Mouse (Mus musculus) hindbrain, postnatal 0 days (tissue): ENCODE data around the gene Nek7. TPM values are rescaled to one million over a fixed set of nuclear protein-coding genes. Genes with fewer than 3 reads are reported as not detected.

Experiments
- ATAC-seq: fragments of 200-750 bp; cut with Nextera tagmentation; 2 replicates; pipeline ENCODE4 v1.8.0; 2017; ENCODE audit warnings: mild to moderate bottlenecking, moderate TSS enrichment, moderate library complexity
- DNase-seq: peaks from one replicate; pipeline ENCODE4 v3.0.0-alpha.2; 2015; ENCODE audit warnings: low spot score
- H3K27ac ChIP-seq: fragments of 300-500 bp; sonication (generic); 2 replicates; pipeline ENCODE4 v1.5.1; 2014; ENCODE audit warnings: mild to moderate bottlenecking
- H3K27me3 ChIP-seq: fragments of 300-500 bp; sonication (generic); 2 replicates; pipeline ENCODE4 v1.6.1; 2014; ENCODE audit warnings: low read length, mixed read lengths; ENCODE audit not compliant: insufficient read depth
- H3K36me3 ChIP-seq: fragments of 300-500 bp; sonication (generic); 2 replicates; pipeline ENCODE4 v1.6.1; 2014; ENCODE audit warnings: low read length, mixed read lengths; ENCODE audit not compliant: insufficient read depth
- H3K4me1 ChIP-seq: fragments of 300-500 bp; sonication (generic); 2 replicates; pipeline ENCODE4 v1.6.1; 2014; ENCODE audit warnings: antibody characterized with exemption, low read length, mixed read lengths; ENCODE audit not compliant: insufficient read depth
- H3K4me2 ChIP-seq: fragments of 300-500 bp; sonication (generic); 2 replicates; pipeline ENCODE4 v1.6.1; 2014; ENCODE audit warnings: low read depth, mild to moderate bottlenecking, low read length, moderate library complexity, mixed read lengths
- H3K4me3 ChIP-seq: fragments of 300-500 bp; sonication (generic); 2 replicates; pipeline ENCODE4 v1.5.1; 2014; ENCODE audit warnings: low read length
- H3K9ac ChIP-seq: fragments of 300-500 bp; sonication (generic); replicated peaks from 2 replicates; pipeline ENCODE4 v1.6.1; 2014; ENCODE audit warnings: mild to moderate bottlenecking, low read length, moderate library complexity, mixed read lengths
- H3K9me3 ChIP-seq: fragments of 300-500 bp; sonication (generic); 2 replicates; pipeline ENCODE4 v1.6.1; 2016; ENCODE audit warnings: low read length, mixed read lengths
- CTCF ChIP-seq: IDR thresholded peaks from 2 replicates; pipeline ENCODE4 v1.5.1; 2016; ENCODE audit warnings: antibody characterized with exemption, control low read depth, low read depth
- WGBS: fragments of 180-500 bp; shearing (Covaris S2); extraction: QIAGEN DNeasy Blood & Tissue Kit; methylation state at CpG from one replicate; pipeline ENCODE4 v1.1.7; 2014; 5-methylcytosine and 5-hydroxymethylcytosine counted together
- polyA plus RNA-seq: library from polyadenylated mRNA; unstranded; fragments of >200 nt; fragmentation: Nextera tagmentation; extraction: Ambion mirVana; gene quantifications from 2 replicates; pipeline ENCODE4 v1.2.1, GENCODE M21; 2015
- total RNA-seq: library from RNA; depleted of rRNA; stranded (reverse); fragments of >200 nt; gene quantifications from 2 replicates; pipeline ENCODE4 v1.2.3, GENCODE M21; 2014

Gene Nek7
- total and polyA plus RNA-seq, 2 experiments from 2014 or later, result 8.8 to 16.3 TPM

DNA sequence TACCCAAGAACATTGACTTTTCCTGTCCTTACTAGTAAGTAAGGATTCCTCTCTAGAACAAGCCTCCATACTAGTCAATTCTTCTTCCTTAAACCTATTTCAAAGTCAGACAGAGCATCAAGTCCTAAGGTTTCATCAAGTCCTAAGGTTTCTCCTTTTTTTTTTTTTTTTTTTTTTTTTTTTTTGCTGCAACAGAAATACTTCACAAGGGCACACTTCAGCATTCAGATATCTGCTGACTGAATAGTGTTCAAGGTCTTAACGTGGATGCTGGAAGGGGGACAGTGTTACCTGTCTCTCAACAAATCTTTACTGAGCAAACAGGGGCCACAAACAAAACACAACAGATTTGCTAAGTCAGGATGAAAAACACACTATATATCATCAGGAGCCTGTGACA lies 7.8 kb downstream of the Nek7 start:
- H3K4me1 ChIP-seq, result no peaks in the 10 kb centered on the region
- TF ChIP-seq CTCF, result no peak
- WGBS, result 83% methylated on average over 1 of the region's 1 CpGs

DNA sequence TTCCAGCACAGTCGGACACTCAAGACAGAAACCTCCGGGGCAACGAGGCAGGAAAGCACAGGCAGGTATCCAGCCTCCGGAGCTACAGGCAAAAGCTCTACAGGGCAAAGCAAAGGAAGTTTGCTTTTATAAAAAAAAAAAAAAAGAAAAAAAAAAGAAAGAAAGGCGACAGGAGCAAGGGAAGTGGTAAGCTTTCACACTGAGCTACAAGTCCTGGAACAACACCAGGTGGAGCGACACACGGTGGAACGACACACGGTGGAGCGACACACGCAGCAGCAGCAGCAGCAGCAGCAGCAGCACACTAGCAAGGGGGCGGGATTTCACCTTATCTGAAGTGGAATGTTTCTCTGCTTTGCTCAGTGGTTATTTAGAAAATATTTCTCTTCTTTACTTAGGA lies 10.8 kb downstream of the Nek7 start:
- no peak overlapping the region for H3K9ac ChIP-seq
- no peaks in the 10 kb centered on the region for H3K4me1 ChIP-seq
- TF ChIP-seq CTCF, result no peak
- H3K36me3 ChIP-seq, result no peaks in the 10 kb centered on the region
- H3K27ac ChIP-seq, result no peak overlapping the region
- no peaks in the 10 kb centered on the region for H3K9me3 ChIP-seq
- no peak for ATAC-seq
- no peaks in the 10 kb centered on the region for H3K27me3 ChIP-seq
- WGBS, result 88% methylated on average over 12 of the region's 12 CpGs
- H3K4me3 ChIP-seq, result no peak overlapping the region
- no peak for DNase-seq
- no peak overlapping the region for H3K4me2 ChIP-seq

More for the DNA sequence above, 7.8 kb downstream of the Nek7 start:
- Histone ChIP-seq H3K9ac (no peak overlapping the region), H3K36me3 (no peaks in the 10 kb centered on the region), H3K9me3 (no peaks in the 10 kb centered on the region), H3K27me3 (no peaks in the 10 kb centered on the region), H3K4me2 (no peak overlapping the region), H3K27ac (no peak overlapping the region), H3K4me3 (no peak overlapping the region)
- ATAC-seq (no peak), DNase-seq (no peak)

DNA sequence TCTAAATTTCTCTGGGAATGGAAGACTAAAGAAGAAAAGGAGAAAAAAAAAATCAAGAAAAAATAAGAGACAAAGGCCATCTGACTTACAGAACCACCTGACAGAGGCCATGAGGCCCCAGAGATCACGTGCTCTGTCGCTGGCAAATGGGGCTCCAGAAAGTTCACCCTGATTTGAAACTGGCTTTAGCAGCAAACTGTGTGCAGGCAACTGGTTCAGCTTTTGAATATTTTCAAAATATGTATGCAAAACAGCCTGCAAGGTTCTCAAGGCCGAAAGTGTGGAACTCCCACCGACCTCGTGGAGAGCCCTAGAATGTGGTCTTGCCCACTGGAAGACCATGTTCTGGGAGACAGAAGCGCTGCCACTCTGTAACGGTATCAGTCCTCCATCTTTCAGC lies 11.6 kb downstream of the Nek7 start:
- 90% methylated on average over 7 of the region's 7 CpGs for WGBS
- Histone ChIP-seq H3K36me3 (no peaks in the 10 kb centered on the region), H3K9me3 (no peaks in the 10 kb centered on the region), H3K27me3 (no peaks in the 10 kb centered on the region), H3K4me3 (no peak overlapping the region), H3K4me1 (no peaks in the 10 kb centered on the region), H3K27ac (no peak overlapping the region), H3K9ac (no peak overlapping the region), H3K4me2 (no peak overlapping the region)
- no peak for DNase-seq
- TF ChIP-seq CTCF, result no peak
- ATAC-seq, result no peak

DNA sequence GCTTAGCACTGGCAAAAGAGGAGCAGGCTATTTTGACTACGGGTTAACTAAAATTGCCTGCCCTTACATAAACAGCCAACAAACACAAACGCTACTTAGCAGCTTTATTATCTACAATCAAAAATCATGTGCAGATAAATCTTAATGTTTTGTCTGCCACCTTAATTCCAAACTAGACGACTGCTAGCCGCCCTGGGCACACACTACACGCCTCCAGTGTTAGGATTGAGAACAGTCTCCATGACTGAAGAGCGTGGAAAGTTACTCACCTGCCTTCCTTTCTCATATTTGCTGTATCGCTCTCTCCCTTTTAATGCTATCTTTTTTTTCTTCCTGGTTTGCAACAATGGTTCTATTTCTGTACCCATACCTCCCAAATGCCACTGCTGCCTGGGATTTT lies 12.1 kb downstream of the Nek7 start:
- no peaks in the 10 kb centered on the region for H3K27me3 ChIP-seq
- no peak overlapping the region for H3K4me2 ChIP-seq
- H3K9ac ChIP-seq, result no peak overlapping the region
- TF ChIP-seq CTCF, result no peak
- H3K4me3 ChIP-seq, result no peak overlapping the region
- ATAC-seq (no peak), DNase-seq (no peak)
- H3K27ac ChIP-seq, result no peak overlapping the region
- no peaks in the 10 kb centered on the region for H3K9me3 ChIP-seq
- no peaks in the 10 kb centered on the region for H3K36me3 ChIP-seq
- H3K4me1 ChIP-seq, result no peaks in the 10 kb centered on the region
- 94% methylated on average over 7 of the region's 7 CpGs for WGBS

DNA sequence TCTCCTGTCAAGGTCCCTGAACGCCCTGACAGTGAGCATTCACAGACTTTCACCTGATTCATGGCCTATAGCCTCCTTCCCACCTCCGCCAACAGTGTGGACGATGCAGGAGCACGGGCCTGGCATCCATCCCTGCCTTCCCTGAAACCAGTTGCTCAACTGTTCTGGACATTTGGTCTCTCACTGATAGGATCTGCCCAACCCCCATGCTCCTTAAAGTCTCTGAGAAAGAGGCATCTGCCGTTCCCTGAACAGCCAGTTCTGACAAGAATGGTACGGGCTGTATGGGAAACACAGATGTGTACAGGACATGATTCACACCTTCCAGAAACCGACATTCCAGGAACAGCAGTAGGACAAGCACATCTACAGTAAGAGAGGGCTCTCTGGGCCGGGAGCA lies 13.2 kb downstream of the Nek7 start:
- H3K4me1 ChIP-seq, result no peaks in the 10 kb centered on the region
- H3K9me3 ChIP-seq, result no peaks in the 10 kb centered on the region
- ATAC-seq (no peak), DNase-seq (no peak)
- no peak overlapping the region for H3K4me2 ChIP-seq
- no peaks in the 10 kb centered on the region for H3K36me3 ChIP-seq
- H3K4me3 ChIP-seq, result no peak overlapping the region
- WGBS, result 84% methylated on average over 8 of the region's 8 CpGs
- no peak for TF ChIP-seq CTCF
- H3K27ac ChIP-seq, result no peak overlapping the region
- no peaks in the 10 kb centered on the region for H3K27me3 ChIP-seq
- no peak overlapping the region for H3K9ac ChIP-seq

GRCm38 (mm10) chr1:138604736-138605135 lies 15.2 kb downstream of the Nek7 start:
- Histone ChIP-seq H3K4me3 (no peak overlapping the region), H3K36me3 (no peaks in the 10 kb centered on the region), H3K9me3 (no peaks in the 10 kb centered on the region), H3K27ac (no peak overlapping the region), H3K27me3 (no peaks in the 10 kb centered on the region), H3K9ac (no peak overlapping the region), H3K4me1 (no peaks in the 10 kb centered on the region), H3K4me2 (no peak overlapping the region)
- DNase-seq (no peak), ATAC-seq (no peak)
- 77% methylated on average over 2 of the region's 2 CpGs for WGBS
- TF ChIP-seq CTCF, result no peak

DNA sequence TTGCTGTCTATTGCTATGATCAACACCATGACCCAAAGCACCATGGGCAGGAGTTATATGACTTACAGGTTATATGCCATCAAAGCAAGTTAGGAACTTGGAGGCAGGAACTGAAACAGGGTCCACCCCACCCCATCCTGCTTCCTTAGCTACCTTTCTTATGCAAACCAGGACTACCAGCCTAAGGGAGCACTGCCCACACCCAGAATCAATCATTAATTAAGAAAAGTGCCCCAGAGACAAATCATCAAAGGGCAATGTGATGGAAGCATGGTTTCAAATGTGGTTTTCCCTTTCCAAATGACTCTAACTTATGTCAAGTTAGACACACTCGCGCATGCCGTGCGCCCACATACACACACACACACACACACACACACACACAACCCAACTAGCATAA lies 16.0 kb downstream of the Nek7 start:
- Histone ChIP-seq H3K4me1 (no peaks in the 10 kb centered on the region), H3K36me3 (no peaks in the 10 kb centered on the region), H3K4me2 (no peak overlapping the region), H3K9me3 (no peaks in the 10 kb centered on the region), H3K9ac (no peak overlapping the region), H3K27ac (no peak overlapping the region), H3K27me3 (no peaks in the 10 kb centered on the region), H3K4me3 (no peak overlapping the region)
- ATAC-seq (no peak), DNase-seq (no peak)
- WGBS, result 96% methylated on average over 4 of the region's 4 CpGs
- TF ChIP-seq CTCF, result no peak

DNA sequence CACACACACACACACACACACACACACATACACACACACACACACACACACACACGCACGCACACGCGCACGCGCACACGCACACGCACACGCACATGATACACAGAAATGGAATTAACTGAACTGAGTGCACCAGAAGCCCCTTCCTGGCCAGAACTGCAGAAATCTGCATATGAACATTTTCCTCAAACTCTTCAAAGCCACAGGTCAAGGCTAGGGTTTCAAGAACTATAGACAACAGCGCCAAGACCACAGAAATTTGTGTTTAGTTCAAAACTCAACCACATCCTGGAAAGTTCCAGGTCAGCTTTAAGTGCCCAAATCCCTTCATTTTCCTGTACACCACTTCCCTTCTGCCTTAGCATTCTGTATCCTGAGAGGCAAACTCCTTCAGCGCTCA lies 21.9 kb downstream of the Nek7 start:
- no peaks in the 10 kb centered on the region for H3K4me1 ChIP-seq
- ATAC-seq (no peak), DNase-seq (no peak)
- no peak for TF ChIP-seq CTCF
- no peak overlapping the region for H3K9ac ChIP-seq
- no peaks in the 10 kb centered on the region for H3K27me3 ChIP-seq
- H3K36me3 ChIP-seq, result no peaks in the 10 kb centered on the region
- no peak overlapping the region for H3K4me2 ChIP-seq
- no peak overlapping the region for H3K27ac ChIP-seq
- no peak overlapping the region for H3K4me3 ChIP-seq
- no peaks in the 10 kb centered on the region for H3K9me3 ChIP-seq
- 94% methylated on average over 11 of the region's 11 CpGs for WGBS
